Comparison of ENCODE assay signal across 10 mouse cellular contexts in the genomic region with DNA sequence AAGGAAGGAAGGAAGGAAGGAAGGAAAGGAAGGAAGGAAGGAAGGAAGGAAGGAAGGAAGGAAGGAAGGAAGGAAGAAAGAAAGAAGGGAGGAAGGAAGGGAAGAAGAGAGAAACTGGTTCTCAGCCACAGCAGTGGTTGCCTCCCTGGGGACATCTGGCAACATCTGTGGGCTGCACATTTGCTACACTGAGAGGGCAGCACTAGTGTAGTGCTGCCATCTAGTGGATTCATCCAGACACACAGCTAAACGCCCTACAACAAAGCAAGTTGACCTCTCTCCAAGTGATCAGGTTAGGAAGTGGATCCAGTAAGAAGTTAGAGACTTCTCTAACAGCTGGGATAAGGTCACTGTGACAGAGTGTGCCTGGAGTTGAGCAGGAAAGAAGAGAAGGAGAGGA. TPM values are rescaled to one million over a fixed set of nuclear protein-coding genes. Genes with fewer than 3 reads are reported as not detected.
DNase-seq lines count a peak whose midpoint lies in the region; ATAC-seq and TF ChIP-seq lines count a peak whose summit lies in the region.
"Had no signal": no experiment of that assay in that cellular context is flagged by ENCODE, and none has a peak within 500 bp of the region (broad histone marks: within the 10 kb centered on the region; RNA-seq: fewer than 3 reads in every experiment).

No protein-coding gene starts in this region.

- intact Hi-C loops in heart, postnatal 14 days (cut with DNase I) = loop anchor here (2.0 to 5.0 kb wide), 2 partner anchors 286 to 399 kb away; a partner anchor contains a TSS
- intact Hi-C loops in left cerebral cortex, adult 2 months (cut with DNase I) = loop anchor here (2.0 kb wide), 1 partner anchor 286 kb away; no protein-coding TSS in a partner anchor

- H3K27ac ChIP-seq in left cerebral cortex, adult 2 months = no peak overlapping the region
- H3K27ac ChIP-seq in midbrain, embryonic 13.5 days = no peak overlapping the region

- no peaks in the 10 kb centered on the region for H3K9me3 ChIP-seq in midbrain, embryonic 13.5 days

- H3K4me2 ChIP-seq in midbrain, embryonic 13.5 days (replicated peaks) = no peak overlapping the region

- peaks cover 11% of the 10 kb centered on the region for H3K4me1 ChIP-seq in midbrain, embryonic 13.5 days (replicated peaks)

- peaks cover 9% of the 10 kb centered on the region for H3K27me3 ChIP-seq in midbrain, embryonic 13.5 days

- peak; percentile 55; the same call in 1 of the 2 replicates for ATAC-seq in midbrain, embryonic 13.5 days

- H3K36me3 ChIP-seq in midbrain, embryonic 13.5 days = peaks cover 13% of the 10 kb centered on the region

- WGBS in midbrain, embryonic 13.5 days = 0% methylated on average over 1 of the region's 1 CpGs

- H3K9ac ChIP-seq in midbrain, embryonic 13.5 days (replicated peaks) = no peak overlapping the region

- no peak overlapping the region for H3K4me3 ChIP-seq in left cerebral cortex, adult 2 months
- no peak overlapping the region for H3K4me3 ChIP-seq in midbrain, embryonic 13.5 days (replicated peaks)
- H3K4me3 ChIP-seq: erythroblast, embryonic 14.5 days; megakaryocyte, embryonic 14.5 days had no signal

- DNase-seq in ovary, postnatal 14 days (ENCODE audit: low spot score) = peak; percentile 50
- DNase-seq in ovary, adult 18-20 months (ENCODE audit: low spot score) = no peak
- DNase-seq in adipocyte (ENCODE audit: low spot score) = peak; percentile 89
- DNase-seq in embryo, embryonic 11 days = peak; percentile 91
- peak; percentile 64 to 76 for DNase-seq in heart, postnatal 14 days
- peak; percentile 36 to 47 for DNase-seq in left cerebral cortex, adult 2 months (ENCODE audit: extremely low spot score in 1 of 2, low spot score in 2 of 2)
- DNase-seq in thymus, postnatal 14 days = peak; percentile 56

- peak; percentile 81 for TF ChIP-seq CTCF in left cerebral cortex, adult 2 months (IDR thresholded peaks at IDR 0.05)

RNA-seq across cellular contexts. Expression of a gene that starts 7.7 kb away (rescaled TPM):
- not detected for total RNA-seq in heart, postnatal 14 days (2021)
- not detected for total RNA-seq in left cerebral cortex, adult 2 months (2021)
- polyA plus RNA-seq in midbrain, embryonic 13.5 days (2015; fragmentation: Nextera tagmentation; extraction: Ambion mirVana) = 10.4 and 10.5 TPM in 2 replicates
- polyA plus RNA-seq: erythroblast, embryonic 14.5 days had no signal

RNA-seq across cellular contexts. Expression of a gene that starts 27.2 kb away (rescaled TPM):
- 1 to 10 TPM; 2.9 to 3.0 TPM for total RNA-seq in heart, postnatal 14 days (2021)
- 10 to 100 TPM; 15.4 to 18.2 TPM for total RNA-seq in left cerebral cortex, adult 2 months (2021)
- polyA plus RNA-seq in midbrain, embryonic 13.5 days (2015; fragmentation: Nextera tagmentation; extraction: Ambion mirVana) = 14.1 and 14.5 TPM in 2 replicates
- polyA plus RNA-seq: erythroblast, embryonic 14.5 days had no signal

RNA-seq across cellular contexts. Expression of a gene that starts 34.6 kb away (rescaled TPM):
- 10 to 100 TPM; 22.2 to 25.1 TPM for total RNA-seq in heart, postnatal 14 days (2021)
- 100 to 1,000 TPM; 164 to 173 TPM for total RNA-seq in left cerebral cortex, adult 2 months (2021)
- 91.6 and 98.6 TPM in 2 replicates for polyA plus RNA-seq in midbrain, embryonic 13.5 days (2015; fragmentation: Nextera tagmentation; extraction: Ambion mirVana)

RNA-seq across cellular contexts. Expression of a gene that starts 39.3 kb away (rescaled TPM):
- total RNA-seq in heart, postnatal 14 days (2021) = not detected
- not detected for total RNA-seq in left cerebral cortex, adult 2 months (2021)
- polyA plus RNA-seq in midbrain, embryonic 13.5 days (2015; fragmentation: Nextera tagmentation; extraction: Ambion mirVana) = not detected in 2 replicates

Comparison
In these comparisons a context has a peak if more than half of its experiments do, and no peak if none do; other contexts are left out.
1. RNA of a gene that starts 27.2 kb away (total RNA-seq): 15.4 to 18.2 TPM in left cerebral cortex, adult 2 months; 2.9 to 3.0 TPM in heart, postnatal 14 days; every median in the first group is over 4 times any median in the second.
2. RNA of a gene that starts 34.6 kb away (total RNA-seq): 164 to 173 TPM in left cerebral cortex, adult 2 months; 22.2 to 25.1 TPM in heart, postnatal 14 days; every median in the first group is over 4 times any median in the second.